Comparison of ENCODE assay signal across 20 mouse cellular contexts in genomic region chr2:121244099-121244498, GRCm38 (mm10).
"Had no signal": no experiment of that assay in that cellular context is flagged by ENCODE, and none has a peak within 500 bp of the region (broad histone marks: within the 10 kb centered on the region; RNA-seq: fewer than 3 reads in every experiment).

No protein-coding gene starts in this region.

- H3K4me3 ChIP-seq: intestine, embryonic 15.5 days; kidney, embryonic 15.5 days; limb, embryonic 10.5 days; limb, embryonic 13.5 days; liver, embryonic 12.5 days; liver, embryonic 15.5 days; lung, embryonic 15.5 days; megakaryocyte, embryonic 14.5 days; midbrain, embryonic 10.5 days had no signal

- H3K27ac ChIP-seq: intestine, embryonic 15.5 days; kidney, embryonic 15.5 days; limb, embryonic 10.5 days; limb, embryonic 13.5 days; liver, embryonic 12.5 days; liver, embryonic 15.5 days; lung, embryonic 15.5 days; midbrain, embryonic 10.5 days had no signal

- DNase-seq: kidney, adult 11 months; kidney, adult 8-10 months; kidney, postnatal 10 days; kidney, postnatal 4 days; liver; lung, adult 18-20 months; lung, postnatal 10 days; lung, postnatal 36 days; midbrain, embryonic 14.5 days; thymus, adult 18-20 months; thymus, postnatal 36 days had no signal
